Mouse (Mus musculus) ES-E14 (cell line): ENCODE measurements around the gene Mrpl24.

ENCODE experiments used
- CHD2 ChIP-seq: IDR thresholded peaks from 2 replicates; pipeline ENCODE4 v1.6.1; 2014; ENCODE audit warnings: mild to moderate bottlenecking, low read depth, low read length, inconsistent platforms
- MAFK ChIP-seq: IDR thresholded peaks from 2 replicates; pipeline ENCODE4 v1.6.1; 2014; ENCODE audit warnings: mild to moderate bottlenecking, low read depth, low read length, inconsistent platforms; ENCODE audit not compliant: insufficient read depth
- ZC3H11A ChIP-seq: IDR thresholded peaks from 2 replicates; pipeline ENCODE4 v1.6.1; 2012; ENCODE audit warnings: low read depth, mild to moderate bottlenecking, inconsistent platforms, low read length, borderline replicate concordance

GRCm38 (mm10) chr3:87916990-87917389 lies 2.3 kb upstream of the Mrpl24 start:
- TF ChIP-seq MAFK (no peak), ZC3H11A (no peak), CHD2 (no peak)
